Mouse (Mus musculus): Measurements from ENCODE around the gene Gm40193. TPM values are rescaled to one million over a fixed set of nuclear protein-coding genes. Genes with fewer than 3 reads are reported as not detected.
A peak's percentile ranks its signal among the peaks of the same experiment; 100 is the strongest.
"Not testable (repeated sequence)": the region's sequence is repeated elsewhere in the genome, so short reads cannot be mapped to it uniquely, and the experiment has no call there.

Gene Gm40193
- polyA plus RNA-seq, 1 experiment from 2014 or later, result not detected

GRCm38 (mm10) chr11:70528610-70529009 is 4.1 kb downstream of the Gm40193 start:
- 90% methylated on average over 7 of the region's 7 CpGs for WGBS

GRCm38 (mm10) chr11:70526211-70526610 is 6.5 kb downstream of the Gm40193 start:
- H3K27me3 ChIP-seq (ENCODE audit: control insufficient read depth, insufficient read depth, low read length), result no peaks in the 10 kb centered on the region
- peak overlapping the region; percentile 85 for H3K4me2 ChIP-seq
- no peak overlapping the region for H3K27ac ChIP-seq (ENCODE audit: low read depth, low read length)
- peaks cover 16% of the 10 kb centered on the region for H3K36me3 ChIP-seq (ENCODE audit: control insufficient read depth, insufficient read depth, low read length)
- H3K4me1 ChIP-seq (ENCODE audit: control insufficient read depth, insufficient read depth, low read length), result peaks cover 6% of the 10 kb centered on the region
- ATAC-seq (ENCODE audit: low FRiP score) (no peak), DNase-seq (ENCODE audit: low spot score, missing footprints) (no peak)
- H3K9me3 ChIP-seq (ENCODE audit: control insufficient read depth, low read length), result no peaks in the 10 kb centered on the region
- H3K9ac ChIP-seq (ENCODE audit: low read length), result no peak overlapping the region; the same call in 1 of the 2 replicates
- WGBS, result 90% methylated on average over 12 of the region's 12 CpGs
- H3K4me3 ChIP-seq (ENCODE audit: low read depth, low read length), result peak overlapping the region; percentile 81

More at GRCm38 (mm10) chr11:70528610-70529009, 4.1 kb downstream of the Gm40193 start:
- Histone ChIP-seq H3K4me1 (ENCODE audit: control insufficient read depth, insufficient read depth, low read length) (peaks cover 6% of the 10 kb centered on the region), H3K9me3 (ENCODE audit: control insufficient read depth, low read length) (no peaks in the 10 kb centered on the region), H3K36me3 (ENCODE audit: control insufficient read depth, insufficient read depth, low read length) (peaks cover 16% of the 10 kb centered on the region), H3K4me2 (no peak overlapping the region), H3K27me3 (ENCODE audit: control insufficient read depth, insufficient read depth, low read length) (no peaks in the 10 kb centered on the region), H3K4me3 (ENCODE audit: low read depth, low read length) (no peak overlapping the region), H3K9ac (ENCODE audit: low read length) (no peak overlapping the region), H3K27ac (ENCODE audit: low read depth, low read length) (no peak overlapping the region)
- DNase-seq (ENCODE audit: low spot score, missing footprints) (no peak), ATAC-seq (ENCODE audit: low FRiP score) (no peak)

- no peak for DNase-seq (ENCODE audit: low spot score, missing footprints)
These were observed 7.0 kb downstream of the Gm40193 start for GRCm38 (mm10) chr11:70525726-70526125.

GRCm38 (mm10) chr11:70525184-70525678 is 7.5 kb downstream of the Gm40193 start, which contains the start of gene Psmb6:
Psmb6 (plus strand) TSS chr11:70525367.
- under 1% methylated on average over 26 of the region's 26 CpGs for WGBS
- H3K4me1 ChIP-seq (ENCODE audit: control insufficient read depth, insufficient read depth, low read length), result peaks cover 7% of the 10 kb centered on the region
- H3K27me3 ChIP-seq (ENCODE audit: control insufficient read depth, insufficient read depth, low read length), result no peaks in the 10 kb centered on the region; the same call in 1 of the 2 replicates
- peak within 1 kb of the TSS; percentile 81 for H3K4me3 ChIP-seq (ENCODE audit: low read depth, low read length)
- ATAC-seq (ENCODE audit: low FRiP score), result peak; percentile 94
- peak within 1 kb of the TSS; percentile 79 for H3K9ac ChIP-seq (ENCODE audit: low read length)
- no peaks in the 10 kb centered on the region for H3K9me3 ChIP-seq (ENCODE audit: control insufficient read depth, low read length)
- peak within 1 kb of the TSS; percentile 85 for H3K4me2 ChIP-seq
- peak within 1 kb of the TSS; percentile 30; the same call in 1 of the 2 replicates for H3K27ac ChIP-seq (ENCODE audit: low read depth, low read length)
- peaks cover 16% of the 10 kb centered on the region for H3K36me3 ChIP-seq (ENCODE audit: control insufficient read depth, insufficient read depth, low read length)
- DNase-seq (ENCODE audit: low spot score, missing footprints), result peak; percentile 98

More at GRCm38 (mm10) chr11:70525726-70526125, 7.0 kb downstream of the Gm40193 start:
- Histone ChIP-seq H3K27me3 (ENCODE audit: control insufficient read depth, insufficient read depth, low read length) (no peaks in the 10 kb centered on the region; the same call in 1 of the 2 replicates), H3K4me1 (ENCODE audit: control insufficient read depth, insufficient read depth, low read length) (peaks cover 6% of the 10 kb centered on the region), H3K4me2 (peak overlapping the region; percentile 85), H3K27ac (ENCODE audit: low read depth, low read length) (no peak overlapping the region), H3K36me3 (ENCODE audit: control insufficient read depth, insufficient read depth, low read length) (peaks cover 16% of the 10 kb centered on the region), H3K9me3 (ENCODE audit: control insufficient read depth, low read length) (no peaks in the 10 kb centered on the region), H3K9ac (ENCODE audit: low read length) (peak overlapping the region; percentile 79), H3K4me3 (ENCODE audit: low read depth, low read length) (peak overlapping the region; percentile 81)
- 3% methylated on average over 12 of the region's 12 CpGs for WGBS
- peak; percentile 25; the same call in 1 of the 2 replicates for ATAC-seq (ENCODE audit: low FRiP score)

GRCm38 (mm10) chr11:70524782-70525181 is 8.0 kb downstream of the Gm40193 start:
- Histone ChIP-seq H3K4me3 (ENCODE audit: low read depth, low read length) (peak overlapping the region; percentile 81), H3K27ac (ENCODE audit: low read depth, low read length) (no peak overlapping the region), H3K9me3 (ENCODE audit: control insufficient read depth, low read length) (no peaks in the 10 kb centered on the region), H3K9ac (ENCODE audit: low read length) (peak overlapping the region; percentile 44; the same call in 1 of the 2 replicates), H3K36me3 (ENCODE audit: control insufficient read depth, insufficient read depth, low read length) (peaks cover 16% of the 10 kb centered on the region), H3K4me2 (peak overlapping the region; percentile 43), H3K27me3 (ENCODE audit: control insufficient read depth, insufficient read depth, low read length) (no peaks in the 10 kb centered on the region; the same call in 1 of the 2 replicates), H3K4me1 (ENCODE audit: control insufficient read depth, insufficient read depth, low read length) (peaks cover 12% of the 10 kb centered on the region)
- DNase-seq (ENCODE audit: low spot score, missing footprints) (no peak), ATAC-seq (ENCODE audit: low FRiP score) (no peak; the same call in 1 of the 2 replicates)
- WGBS, result 10% methylated on average over 8 of the region's 8 CpGs

- peaks cover 12% of the 10 kb centered on the region for H3K4me1 ChIP-seq (ENCODE audit: control insufficient read depth, insufficient read depth, low read length)
- H3K9me3 ChIP-seq (ENCODE audit: control insufficient read depth, low read length); H3K9ac ChIP-seq (ENCODE audit: low read length); H3K4me3 ChIP-seq (ENCODE audit: low read depth, low read length); ATAC-seq (ENCODE audit: low FRiP score); H3K27me3 ChIP-seq (ENCODE audit: control insufficient read depth, insufficient read depth, low read length); H3K27ac ChIP-seq (ENCODE audit: low read depth, low read length); H3K4me2 ChIP-seq: not testable (repeated sequence)
- 91% methylated on average over 8 of the region's 8 CpGs for WGBS
- DNase-seq (ENCODE audit: low spot score, missing footprints), result peak; percentile 87
- H3K36me3 ChIP-seq (ENCODE audit: control insufficient read depth, insufficient read depth, low read length), result peaks cover 16% of the 10 kb centered on the region
These were observed 9.3 kb downstream of the Gm40193 start for GRCm38 (mm10) chr11:70523306-70523989.

GRCm38 (mm10) chr11:70520178-70520769 is 12.5 kb downstream of the Gm40193 start:
- H3K4me3 ChIP-seq (ENCODE audit: low read depth, low read length), result peak overlapping the region; percentile 25
- no peaks in the 10 kb centered on the region for H3K36me3 ChIP-seq (ENCODE audit: control insufficient read depth, insufficient read depth, low read length)
- no peak for ATAC-seq (ENCODE audit: low FRiP score)
- H3K9me3 ChIP-seq (ENCODE audit: control insufficient read depth, low read length), result no peaks in the 10 kb centered on the region
- 8% methylated on average over 41 of the region's 41 CpGs for WGBS
- H3K27ac ChIP-seq (ENCODE audit: low read depth, low read length), result 0 out of 2 replicates have a peak overlapping the region, but pooled peaks have one; percentile 14
- H3K27me3 ChIP-seq (ENCODE audit: control insufficient read depth, insufficient read depth, low read length), result no peaks in the 10 kb centered on the region; the same call in 1 of the 2 replicates
- peak; percentile 95 for DNase-seq (ENCODE audit: low spot score, missing footprints)
- H3K9ac ChIP-seq (ENCODE audit: low read length), result peak overlapping the region; percentile 74
- peaks cover 5% of the 10 kb centered on the region for H3K4me1 ChIP-seq (ENCODE audit: control insufficient read depth, insufficient read depth, low read length)
- H3K4me2 ChIP-seq, result peak overlapping the region; percentile 42

- Histone ChIP-seq H3K36me3 (ENCODE audit: control insufficient read depth, insufficient read depth, low read length) (no peaks in the 10 kb centered on the region), H3K4me1 (ENCODE audit: control insufficient read depth, insufficient read depth, low read length) (peaks cover 5% of the 10 kb centered on the region), H3K9ac (ENCODE audit: low read length) (peak within 1 kb of the TSS; percentile 74), H3K27ac (ENCODE audit: low read depth, low read length) (no peak within 1 kb of the TSS), H3K27me3 (ENCODE audit: control insufficient read depth, insufficient read depth, low read length) (no peaks in the 10 kb centered on the region; the same call in 1 of the 2 replicates), H3K4me2 (peak within 1 kb of the TSS; percentile 42), H3K9me3 (ENCODE audit: control insufficient read depth, low read length) (no peaks in the 10 kb centered on the region), H3K4me3 (ENCODE audit: low read depth, low read length) (peak within 1 kb of the TSS; percentile 25)
- DNase-seq (ENCODE audit: low spot score, missing footprints) (peak; percentile 68), ATAC-seq (ENCODE audit: low FRiP score) (no peak)
- 79% methylated on average over 10 of the region's 10 CpGs for WGBS
These were observed 13.8 kb downstream of the Gm40193 start, which contains the start of gene Gltpd2 for GRCm38 (mm10) chr11:70518923-70519322. Gltpd2 (plus strand) TSS chr11:70519196.
